Mouse (Mus musculus): Measurements from ENCODE around the gene Espnl. TPM values are rescaled to one million over a fixed set of nuclear protein-coding genes. Genes with fewer than 3 reads are reported as not detected.

Espnl gene
- polyA plus RNA-seq (2012; ENCODE audit: low replicate concordance), result 0.10 TPM in 1 of 2 replicates, not detected in the other

DNA sequence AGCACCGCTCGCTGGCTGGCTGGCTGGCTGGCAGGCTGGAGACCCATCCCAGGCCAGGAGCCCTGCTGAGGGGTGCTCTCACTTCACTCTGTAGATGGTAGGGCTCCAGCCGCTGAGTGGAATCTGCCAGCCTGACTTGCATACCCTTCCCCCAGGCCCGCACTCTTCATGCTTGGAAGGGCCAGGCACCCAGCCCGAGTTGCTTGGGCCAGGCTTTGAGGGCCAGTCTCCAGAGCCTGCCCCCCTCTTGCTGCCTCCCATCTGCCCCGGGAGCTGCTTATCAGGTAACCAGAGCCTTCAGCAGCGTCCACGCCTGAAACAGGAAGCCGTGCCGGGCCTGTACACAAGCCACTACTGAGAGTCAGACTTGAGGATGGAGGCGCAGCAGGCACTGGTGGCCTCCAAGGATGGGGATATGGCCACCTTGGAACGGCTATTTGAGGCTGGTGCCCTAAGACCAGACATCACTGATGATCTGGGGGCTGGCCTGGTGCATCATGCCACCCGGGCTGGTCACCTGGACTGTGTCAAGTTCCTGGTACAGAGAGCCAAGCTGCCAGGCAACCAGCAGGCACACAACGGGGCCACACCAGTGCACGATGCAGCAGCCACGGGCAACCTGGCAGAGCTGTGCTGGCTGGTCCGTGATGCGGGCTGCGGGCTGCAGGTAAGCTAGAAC lies at the start of gene Espnl:
Gene Espnl, plus strand, starts transcription at position 316 of the 679 bp plus-strand sequence.

GRCm38 (mm10) chr1:91297799-91298744 lies 23.8 kb upstream of the Espnl start, which contains the start of gene Scly:
Gene Scly (plus strand): TSS chr1:91298338.

GRCm38 (mm10) chr1:91350841-91351240 lies 29.0 kb downstream of the Espnl start, which contains the start of gene Klhl30:
Gene Klhl30 (plus strand): TSS chr1:91351016.

DNA sequence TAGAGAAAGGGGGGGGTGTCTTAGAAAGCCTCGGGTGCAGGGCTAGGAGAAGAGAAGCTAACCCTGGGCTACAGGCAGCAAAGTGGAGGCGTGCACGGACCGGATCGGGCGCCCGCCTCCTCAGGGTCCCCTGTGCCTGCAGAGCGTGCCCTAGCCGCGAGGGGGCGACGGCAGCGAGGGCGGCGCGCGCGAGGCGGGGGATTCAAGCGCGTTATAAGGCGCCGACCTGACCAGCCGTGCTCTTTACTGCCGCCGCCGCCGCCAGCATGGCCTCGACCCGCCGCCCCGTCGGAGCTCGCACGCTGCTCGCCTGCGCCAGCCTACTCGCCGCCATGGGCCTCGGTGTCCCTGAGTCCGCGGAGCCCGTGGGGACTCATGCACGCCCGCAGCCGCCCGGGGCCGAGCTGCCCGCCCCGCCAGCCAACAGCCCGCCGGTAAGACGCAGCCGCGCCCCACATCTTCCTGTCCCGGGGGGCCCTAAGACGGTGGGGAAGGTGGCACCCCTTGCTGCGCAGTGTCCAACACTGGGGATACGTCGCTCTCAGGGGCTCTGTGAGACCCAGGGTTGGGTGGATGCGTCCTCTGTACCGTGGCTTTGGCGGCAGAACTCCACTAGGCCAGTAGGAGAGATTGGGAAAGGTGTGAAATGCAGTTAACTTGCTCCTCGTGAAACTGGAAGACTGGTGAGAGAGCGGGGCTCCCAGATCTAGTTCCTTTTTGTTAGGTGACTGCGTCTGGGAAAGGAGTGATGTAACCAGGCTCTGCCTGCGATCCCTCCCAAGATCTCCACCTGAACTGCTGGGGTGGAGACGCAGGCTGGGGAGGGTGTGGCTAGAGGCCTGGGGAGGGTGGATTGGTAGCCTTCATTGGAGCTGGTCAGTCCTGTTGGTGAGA lies 44.6 kb downstream of the Espnl start, which contains the start of gene Erfe:
Gene Erfe, plus strand, starts transcription at position 216 of the 894 bp plus-strand sequence.

Other genes with a start within 250 kb of the Espnl start
- gene Rbm44, start 177.0 kb upstream of the Espnl start, polyA plus RNA-seq (2012; ENCODE audit: low replicate concordance), result 0.04 TPM in 1 of 2 replicates, not detected in the other
- 21.5 and 38.6 TPM in 2 replicates for gene Ramp1, start 142.3 kb upstream of the Espnl start, polyA plus RNA-seq (2012; ENCODE audit: low replicate concordance)
- 9.9 and 12.8 TPM in 2 replicates for gene Ube2f, start 71.8 kb upstream of the Espnl start, polyA plus RNA-seq (2012; ENCODE audit: low replicate concordance)
- 32.1 and 32.8 TPM in 2 replicates for gene Scly, start 23.7 kb upstream of the Espnl start, polyA plus RNA-seq (2012; ENCODE audit: low replicate concordance)
- gene Klhl30, start 28.9 kb downstream of the Espnl start, polyA plus RNA-seq (2012; ENCODE audit: low replicate concordance), result 0.38 and 0.74 TPM in 2 replicates
- 0.17 and 0.82 TPM in 2 replicates for gene Erfe, start 44.4 kb downstream of the Espnl start, polyA plus RNA-seq (2012; ENCODE audit: low replicate concordance)
- gene Ilkap, start 76.7 kb downstream of the Espnl start, polyA plus RNA-seq (2012; ENCODE audit: low replicate concordance), result 42.0 and 90.1 TPM in 2 replicates
- gene Hes6, start 92.0 kb downstream of the Espnl start, polyA plus RNA-seq (2012; ENCODE audit: low replicate concordance), result 70.1 and 134 TPM in 2 replicates
- gene Per2, start 137.2 kb downstream of the Espnl start, polyA plus RNA-seq (2012; ENCODE audit: low replicate concordance), result 6.4 and 7.2 TPM in 2 replicates
- gene Traf3ip1, start 172.6 kb downstream of the Espnl start, polyA plus RNA-seq (2012; ENCODE audit: low replicate concordance), result 9.4 and 10.3 TPM in 2 replicates
- gene Asb1, start 218.5 kb downstream of the Espnl start, polyA plus RNA-seq (2012; ENCODE audit: low replicate concordance), result 11.3 and 19.6 TPM in 2 replicates

All from hematopoietic multipotent progenitor cell, adult 10-12 weeks (in vitro differentiated cells).